In the genomic region with DNA sequence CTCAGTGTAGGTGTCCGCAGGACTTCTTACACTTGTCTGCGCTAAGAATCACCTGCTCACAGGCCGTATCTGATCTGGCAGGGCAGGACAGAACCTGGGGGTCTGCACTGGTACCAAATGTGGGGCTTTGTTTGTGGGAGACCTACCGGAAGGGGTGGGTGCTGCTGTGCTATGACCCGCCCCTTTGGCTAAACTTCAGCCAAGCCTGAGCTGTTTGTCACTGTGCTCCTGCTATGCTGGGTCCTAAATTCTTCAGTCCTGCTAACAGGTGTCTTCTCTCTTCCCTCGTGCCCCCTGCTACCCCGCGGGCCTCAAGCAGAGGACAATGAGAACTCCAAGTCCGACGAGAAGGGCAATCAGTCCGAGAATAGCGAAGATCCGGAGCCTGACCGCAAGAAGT, we compare ENCODE assay signal across 7 mouse cellular contexts.
DNase-seq lines count a peak whose midpoint lies in the region; ATAC-seq and TF ChIP-seq lines count a peak whose summit lies in the region.

No protein-coding gene starts in this region.

- peak overlapping the region; percentile 28; the same call in 1 of the 2 replicates for H3K4me3 ChIP-seq in lung, postnatal 0 days (ENCODE audit: low read depth, low read length)
- no peak overlapping the region for H3K4me3 ChIP-seq in lung, adult 2 months (replicated peaks; ENCODE audit: extremely low read depth, low read depth, low read length)
- peak overlapping the region; percentile 42 for H3K4me3 ChIP-seq in forebrain, embryonic 15.5 days
- H3K4me3 ChIP-seq in limb, embryonic 14.5 days (replicated peaks; ENCODE audit: low read length), result peak overlapping the region; percentile 42
- H3K4me3 ChIP-seq in stomach, embryonic 15.5 days (replicated peaks), result peak overlapping the region; percentile 43

- peak overlapping the region; percentile 51 for H3K4me2 ChIP-seq in lung, postnatal 0 days (replicated peaks; ENCODE audit: low read depth, low read length)
- peak overlapping the region; percentile 62 for H3K4me2 ChIP-seq in forebrain, embryonic 15.5 days (replicated peaks)
- peak overlapping the region; percentile 70 for H3K4me2 ChIP-seq in limb, embryonic 14.5 days (replicated peaks; ENCODE audit: low read depth, low read length, severe bottlenecking)
- H3K4me2 ChIP-seq in stomach, embryonic 15.5 days, result peak overlapping the region; percentile 87

- no peaks in the 10 kb centered on the region for H3K9me3 ChIP-seq in lung, postnatal 0 days (ENCODE audit: low read length)
- H3K9me3 ChIP-seq in forebrain, embryonic 15.5 days, result no peaks in the 10 kb centered on the region
- no peaks in the 10 kb centered on the region for H3K9me3 ChIP-seq in limb, embryonic 14.5 days (ENCODE audit: control insufficient read depth, low read length)
- H3K9me3 ChIP-seq in stomach, embryonic 15.5 days, result no peaks in the 10 kb centered on the region

- no peak for TF ChIP-seq EP300 in lung, postnatal 0 days (IDR thresholded peaks at IDR 0.05)

- WGBS in lung, postnatal 0 days, result 34% methylated on average over 14 of the region's 14 CpGs
- WGBS in lung, adult 2 months, result 34% methylated on average over 14 of the region's 14 CpGs
- WGBS in forebrain, embryonic 15.5 days, result 37% methylated on average over 14 of the region's 14 CpGs
- 37% methylated on average over 14 of the region's 14 CpGs for WGBS in limb, embryonic 14.5 days
- 33% methylated on average over 14 of the region's 14 CpGs for WGBS in stomach, embryonic 15.5 days

- no peak for DNase-seq in lung, postnatal 0 days (ENCODE audit: low spot score)
- no peak for DNase-seq in lung, adult 2 months
- no peak for DNase-seq in limb, embryonic 14.5 days (ENCODE audit: low spot score)
- DNase-seq in cerebellum, adult 11-12 months, result no peak

- no peaks in the 10 kb centered on the region for H3K36me3 ChIP-seq in lung, postnatal 0 days (ENCODE audit: insufficient read depth, low read length)
- no peaks in the 10 kb centered on the region for H3K36me3 ChIP-seq in forebrain, embryonic 15.5 days
- H3K36me3 ChIP-seq in limb, embryonic 14.5 days (ENCODE audit: control insufficient read depth, insufficient read depth, low read length), result peaks cover 4% of the 10 kb centered on the region; the same call in 1 of the 2 replicates
- H3K36me3 ChIP-seq in stomach, embryonic 15.5 days, result no peaks in the 10 kb centered on the region

- no peak for TF ChIP-seq CTCF in lung, postnatal 0 days (IDR thresholded peaks at IDR 0.05)
- no peak for TF ChIP-seq CTCF in lung, adult 2 months (IDR thresholded peaks at IDR 0.05; ENCODE audit: insufficient read depth, low read length)

- TF ChIP-seq POLR2A in lung, adult 2 months (IDR thresholded peaks at IDR 0.05; ENCODE audit: borderline replicate concordance, extremely low read depth, low read depth, low read length), result no peak
- TF ChIP-seq POLR2A in limb, embryonic 14.5 days (IDR thresholded peaks at IDR 0.05; ENCODE audit: borderline replicate concordance, extremely low read depth, insufficient read depth, insufficient read length), result no peak

- ATAC-seq in lung, postnatal 0 days, result no peak
- no peak for ATAC-seq in forebrain, embryonic 15.5 days (replicated peaks)
- ATAC-seq in limb, embryonic 14.5 days (ENCODE audit: low FRiP score, low read depth), result 0 out of 2 replicates have a peak, but pooled peaks have one; percentile 23
- ATAC-seq in stomach, embryonic 15.5 days (ENCODE audit: insufficient read depth, low FRiP score, low read depth), result no peak
- no peak for ATAC-seq in erythroid progenitor cell, adult 5-6 weeks (replicated peaks; ENCODE audit: low FRiP score, poor library complexity, severe bottlenecking)

- H3K27ac ChIP-seq in lung, postnatal 0 days (ENCODE audit: low read length), result no peak overlapping the region
- H3K27ac ChIP-seq in forebrain, embryonic 15.5 days (replicated peaks), result no peak overlapping the region
- H3K27ac ChIP-seq in limb, embryonic 14.5 days (replicated peaks; ENCODE audit: low read depth, low read length), result no peak overlapping the region
- no peak overlapping the region for H3K27ac ChIP-seq in stomach, embryonic 15.5 days

- H3K27me3 ChIP-seq in lung, postnatal 0 days (replicated peaks; ENCODE audit: insufficient read depth, low read length), result peaks cover 38% of the 10 kb centered on the region
- peaks cover 22% of the 10 kb centered on the region for H3K27me3 ChIP-seq in forebrain, embryonic 15.5 days
- H3K27me3 ChIP-seq in limb, embryonic 14.5 days (ENCODE audit: control insufficient read depth, insufficient read depth, low read length), result peaks cover 41% of the 10 kb centered on the region
- H3K27me3 ChIP-seq in stomach, embryonic 15.5 days (replicated peaks), result peaks cover 22% of the 10 kb centered on the region

- H3K9ac ChIP-seq in lung, postnatal 0 days (replicated peaks; ENCODE audit: low read depth), result no peak overlapping the region
- no peak overlapping the region for H3K9ac ChIP-seq in forebrain, embryonic 15.5 days (replicated peaks)
- H3K9ac ChIP-seq in limb, embryonic 14.5 days (ENCODE audit: low read depth, low read length, severe bottlenecking), result no peak overlapping the region
- H3K9ac ChIP-seq in stomach, embryonic 15.5 days, result no peak overlapping the region

- peaks cover 3% of the 10 kb centered on the region; the same call in 1 of the 2 replicates for H3K4me1 ChIP-seq in lung, postnatal 0 days (ENCODE audit: insufficient read depth, low read depth, low read length)
- H3K4me1 ChIP-seq in lung, adult 2 months (ENCODE audit: control insufficient read depth, insufficient read depth, low read length), result no peaks in the 10 kb centered on the region
- peaks cover 11% of the 10 kb centered on the region for H3K4me1 ChIP-seq in forebrain, embryonic 15.5 days
- H3K4me1 ChIP-seq in limb, embryonic 14.5 days (ENCODE audit: control insufficient read depth, insufficient read depth, low read length), result peaks cover 6% of the 10 kb centered on the region; the same call in 1 of the 2 replicates
- peaks cover 13% of the 10 kb centered on the region for H3K4me1 ChIP-seq in stomach, embryonic 15.5 days
